Mouse (Mus musculus) liver, embryonic 12.5 days (tissue): ENCODE data around the gene Tctex1d1. TPM values are rescaled to one million over a fixed set of nuclear protein-coding genes. Genes with fewer than 3 reads are reported as not detected.

Experiments used
- ATAC-seq: fragments of 200-750 bp; cut with Nextera tagmentation; 2 replicates; pipeline ENCODE4 v1.8.0; 2017; ENCODE audit warnings: moderate number of reproducible peaks, mild to moderate bottlenecking, moderate library complexity
- H3K27ac ChIP-seq: fragments of 300-500 bp; sonication (generic); 2 replicates; pipeline ENCODE4 v1.5.1; 2016; ENCODE audit warnings: mild to moderate bottlenecking
- H3K27me3 ChIP-seq: fragments of 300-500 bp; sonication (generic); replicated peaks from 2 replicates; pipeline ENCODE4 v1.6.1; 2016; ENCODE audit warnings: mild to moderate bottlenecking, moderate library complexity
- H3K36me3 ChIP-seq: fragments of 300-500 bp; sonication (generic); 2 replicates; pipeline ENCODE4 v1.6.1; 2016; ENCODE audit warnings: mild to moderate bottlenecking, moderate library complexity
- H3K4me1 ChIP-seq: fragments of 300-500 bp; sonication (generic); 2 replicates; pipeline ENCODE4 v1.6.1; 2016
- H3K4me2 ChIP-seq: fragments of 300-500 bp; sonication (generic); 2 replicates; pipeline ENCODE4 v1.6.1; 2016; ENCODE audit warnings: mild to moderate bottlenecking, moderate library complexity
- H3K4me3 ChIP-seq: fragments of 300-500 bp; sonication (generic); 2 replicates; pipeline ENCODE4 v1.5.1; 2016; ENCODE audit warnings: mild to moderate bottlenecking, moderate library complexity
- H3K9ac ChIP-seq: fragments of 300-500 bp; sonication (generic); 2 replicates; pipeline ENCODE4 v1.6.1; 2016; ENCODE audit warnings: mild to moderate bottlenecking, moderate library complexity
- H3K9me3 ChIP-seq: fragments of 300-500 bp; sonication (generic); replicated peaks from 2 replicates; pipeline ENCODE4 v1.6.1; 2016; ENCODE audit warnings: mild to moderate bottlenecking, moderate library complexity
- WGBS: fragments of 180-500 bp; shearing (Covaris S2); methylation state at CpG from one replicate; pipeline ENCODE4 v1.1.7; 2016; ENCODE audit not compliant: insufficient replicate concordance; 5-methylcytosine and 5-hydroxymethylcytosine counted together
- polyA plus RNA-seq: library from polyadenylated mRNA; unstranded; fragments of >200 nt; fragmentation: Nextera tagmentation; extraction: Ambion mirVana; gene quantifications from 2 replicates; pipeline ENCODE4 v1.2.1, GENCODE M21; 2016

Tctex1d1 gene
- polyA plus RNA-seq, 1 experiment from 2014 or later = 0.38 TPM

DNA sequence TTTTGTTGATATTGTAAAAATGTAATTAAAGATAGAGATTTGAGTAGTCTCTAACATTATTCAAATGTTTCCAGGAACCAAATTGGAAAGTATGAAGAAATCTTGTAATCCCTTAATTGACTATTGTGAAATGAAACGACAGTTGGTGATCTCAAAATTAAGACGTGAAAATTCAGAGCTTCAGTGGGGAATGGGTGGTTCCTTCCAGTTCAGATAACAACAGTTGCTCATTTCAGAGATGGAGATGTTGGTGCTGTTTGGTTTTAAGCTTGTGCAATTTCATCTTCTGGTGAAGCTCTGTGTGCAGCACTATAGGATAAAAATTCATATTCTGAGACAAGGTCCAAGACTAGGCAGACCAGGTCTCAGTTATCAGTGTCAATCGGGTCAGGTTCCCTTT is 6.3 kb upstream of the Tctex1d1 start:
- no peak overlapping the region for H3K9ac ChIP-seq
- H3K27me3 ChIP-seq = no peaks in the 10 kb centered on the region; the same call in 1 of the 2 replicates
- no peaks in the 10 kb centered on the region for H3K4me1 ChIP-seq
- no peak overlapping the region for H3K27ac ChIP-seq
- ATAC-seq = no peak
- no peak overlapping the region for H3K4me2 ChIP-seq
- no peaks in the 10 kb centered on the region for H3K9me3 ChIP-seq
- H3K4me3 ChIP-seq = no peak overlapping the region
- 48% methylated on average over 3 of the region's 3 CpGs for WGBS
- H3K36me3 ChIP-seq = no peaks in the 10 kb centered on the region

DNA sequence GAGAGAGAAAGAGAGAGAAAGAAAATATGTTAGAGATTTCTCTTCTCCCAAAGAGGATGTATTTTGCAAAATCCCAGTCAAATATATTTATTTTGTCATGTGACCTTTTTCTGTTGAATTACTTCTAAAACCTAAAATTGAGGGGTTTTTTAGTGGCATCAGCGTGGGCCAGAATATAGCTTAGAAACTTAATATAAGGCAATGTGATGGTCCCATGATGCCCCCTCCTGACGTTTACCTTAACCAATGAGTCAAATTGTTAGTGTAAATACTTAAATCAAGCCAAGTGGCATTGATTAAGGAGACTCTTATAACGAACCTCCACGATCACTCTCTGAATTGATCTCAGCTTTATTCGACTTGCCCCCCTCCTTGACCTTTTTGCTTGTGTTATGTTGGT is 4.2 kb upstream of the Tctex1d1 start:
- 0 out of 2 replicates have a peak, but pooled peaks cover 4% of the 10 kb centered on the region for H3K4me1 ChIP-seq
- WGBS = 63% methylated on average over 5 of the region's 5 CpGs
- no peak overlapping the region for H3K4me2 ChIP-seq
- H3K9ac ChIP-seq = no peak overlapping the region
- no peak for ATAC-seq
- H3K4me3 ChIP-seq = no peak overlapping the region
- H3K27me3 ChIP-seq = peaks cover 16% of the 10 kb centered on the region
- no peaks in the 10 kb centered on the region for H3K36me3 ChIP-seq
- no peaks in the 10 kb centered on the region for H3K9me3 ChIP-seq
- H3K27ac ChIP-seq = no peak overlapping the region

DNA sequence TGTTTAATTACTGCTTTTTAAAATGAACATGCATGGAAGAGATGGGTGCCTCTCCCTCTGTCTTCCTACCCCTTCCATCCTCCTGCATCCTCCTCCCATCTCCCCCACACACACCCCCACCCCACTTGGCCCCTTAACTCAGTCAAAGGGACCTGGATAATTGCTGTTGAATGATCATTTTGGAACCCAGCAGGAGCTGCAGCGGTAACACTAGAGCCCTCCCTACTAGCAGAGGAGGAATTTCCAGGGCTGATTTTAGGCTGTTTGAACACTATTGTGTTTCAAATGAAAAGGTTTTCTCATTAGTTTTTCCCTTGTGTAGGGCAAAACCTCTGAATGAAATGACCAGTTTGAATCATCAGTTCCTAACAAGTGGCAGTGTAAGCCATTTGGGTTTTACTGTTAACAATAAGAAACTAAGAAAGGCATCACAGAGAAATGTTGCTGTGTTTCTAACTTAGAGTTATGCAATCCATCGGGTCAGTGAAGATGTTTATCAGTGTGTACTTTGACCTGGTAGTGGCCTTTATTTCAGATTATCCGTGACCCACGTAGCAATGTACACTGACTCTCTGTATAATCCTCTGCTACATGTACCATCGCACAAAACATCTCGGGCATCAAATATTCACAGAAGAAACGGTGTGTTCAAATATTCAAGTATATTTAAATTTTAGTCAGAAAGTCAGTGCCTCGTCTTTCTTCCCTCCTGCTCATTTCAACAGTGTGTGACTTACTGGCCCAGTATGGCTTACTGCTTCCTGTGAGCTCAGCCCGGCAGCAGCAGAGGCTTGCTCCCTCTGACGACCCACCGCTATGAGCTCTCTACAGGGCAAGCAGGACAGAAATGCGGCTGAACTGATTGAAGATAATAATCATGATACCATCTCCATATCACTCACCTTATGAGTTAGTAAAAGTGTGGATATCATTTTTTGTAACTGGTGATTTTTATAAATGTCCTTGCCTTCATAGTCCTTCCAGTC is 1.8 kb upstream of the Tctex1d1 start:
- H3K36me3 ChIP-seq = no peaks in the 10 kb centered on the region
- no peak overlapping the region for H3K4me3 ChIP-seq
- H3K4me1 ChIP-seq = 0 out of 2 replicates have a peak, but pooled peaks cover 4% of the 10 kb centered on the region
- WGBS = 43% methylated on average over 12 of the region's 12 CpGs
- no peak overlapping the region for H3K4me2 ChIP-seq
- no peak for ATAC-seq
- no peak overlapping the region for H3K27ac ChIP-seq
- peaks cover 28% of the 10 kb centered on the region for H3K27me3 ChIP-seq
- H3K9ac ChIP-seq = no peak overlapping the region
- no peaks in the 10 kb centered on the region for H3K9me3 ChIP-seq

DNA sequence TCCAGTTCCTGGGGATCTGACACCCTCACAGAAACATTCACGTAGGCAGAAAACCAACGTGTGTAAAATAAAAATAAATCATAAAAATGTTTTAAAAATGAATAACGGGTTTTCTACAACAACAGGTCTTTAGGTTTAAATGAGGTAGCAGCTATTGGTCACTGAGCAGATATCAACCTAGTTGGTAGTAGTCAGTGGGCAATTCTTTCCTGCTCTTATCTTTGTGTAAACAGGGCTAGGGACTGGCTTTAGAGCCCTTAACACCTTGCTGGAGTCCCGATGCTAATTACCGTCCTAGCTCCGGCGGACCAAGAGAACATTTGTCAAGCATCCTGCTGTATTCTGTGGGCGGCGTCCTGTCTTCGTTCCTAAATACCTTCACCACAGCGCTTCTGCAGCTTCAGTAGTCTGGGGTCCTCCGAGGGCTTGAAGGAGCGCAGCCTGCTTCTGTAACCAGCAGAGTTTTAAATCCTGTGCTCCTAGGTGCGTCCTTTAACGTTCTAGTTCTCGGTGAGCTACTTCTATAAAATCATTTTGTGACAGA is 556 bp upstream of the Tctex1d1 start:
- Histone ChIP-seq H3K4me2 (peak overlapping the region; percentile 46), H3K36me3 (no peaks in the 10 kb centered on the region), H3K4me1 (0 out of 2 replicates have a peak, but pooled peaks cover 4% of the 10 kb centered on the region), H3K27ac (no peak overlapping the region), H3K9ac (no peak overlapping the region), H3K9me3 (no peaks in the 10 kb centered on the region), H3K27me3 (peaks cover 28% of the 10 kb centered on the region), H3K4me3 (no peak overlapping the region)
- ATAC-seq = no peak
- WGBS = 11% methylated on average over 16 of the region's 16 CpGs

DNA sequence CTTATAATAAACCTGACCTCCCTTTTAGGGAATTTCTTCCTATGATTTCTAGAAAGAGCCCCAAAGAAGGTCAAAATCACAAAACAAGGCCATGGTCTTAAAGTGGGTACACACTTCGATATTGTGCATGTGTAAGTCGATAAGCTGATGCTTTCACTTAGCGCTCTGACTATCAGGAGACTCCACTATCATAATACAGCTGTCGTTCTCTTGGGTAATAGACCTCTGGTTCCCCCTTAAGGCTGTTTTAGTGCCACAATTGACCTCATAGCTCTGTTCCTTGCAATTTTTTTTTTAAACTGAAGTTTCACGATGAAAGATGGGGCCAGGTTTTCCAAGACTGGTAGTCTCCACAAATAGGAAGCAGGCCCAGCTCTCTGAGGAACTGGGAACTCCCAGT is 979 bp downstream of the Tctex1d1 start:
- H3K4me2 ChIP-seq = peak overlapping the region; percentile 54
- H3K27ac ChIP-seq = no peak overlapping the region
- 0 out of 2 replicates have a peak, but pooled peaks cover 4% of the 10 kb centered on the region for H3K4me1 ChIP-seq
- ATAC-seq = no peak
- no peak overlapping the region; the same call in 1 of the 2 replicates for H3K4me3 ChIP-seq
- WGBS = 41% methylated on average over 5 of the region's 5 CpGs
- peaks cover 28% of the 10 kb centered on the region for H3K27me3 ChIP-seq
- H3K9ac ChIP-seq = no peak overlapping the region
- no peaks in the 10 kb centered on the region for H3K9me3 ChIP-seq
- no peaks in the 10 kb centered on the region for H3K36me3 ChIP-seq

DNA sequence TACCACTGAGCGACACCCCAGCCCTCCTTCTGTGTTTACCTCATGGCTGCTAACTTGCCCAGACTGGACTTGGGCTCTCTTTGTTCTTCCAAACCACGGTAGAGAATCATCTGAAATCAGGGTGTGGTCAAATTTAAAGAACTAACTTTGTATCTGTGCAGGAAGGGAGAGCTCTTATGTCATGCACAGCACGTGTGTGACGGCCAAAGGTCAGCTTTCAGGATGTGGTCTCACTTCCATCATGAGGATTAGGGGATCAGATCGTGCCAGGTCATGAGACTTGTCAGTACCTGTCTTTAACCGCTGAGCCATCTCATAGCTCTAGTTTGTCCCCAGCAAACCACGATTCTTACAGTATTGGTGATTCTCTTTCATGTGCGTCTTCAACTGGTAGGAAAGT is 3.3 kb downstream of the Tctex1d1 start:
- H3K36me3 ChIP-seq = no peaks in the 10 kb centered on the region
- no peak overlapping the region for H3K27ac ChIP-seq
- no peak overlapping the region for H3K4me2 ChIP-seq
- 47% methylated on average over 8 of the region's 8 CpGs for WGBS
- peaks cover 28% of the 10 kb centered on the region for H3K27me3 ChIP-seq
- ATAC-seq = no peak
- H3K4me3 ChIP-seq = no peak overlapping the region
- no peak overlapping the region for H3K9ac ChIP-seq
- 0 out of 2 replicates have a peak, but pooled peaks cover 4% of the 10 kb centered on the region for H3K4me1 ChIP-seq
- H3K9me3 ChIP-seq = no peaks in the 10 kb centered on the region

DNA sequence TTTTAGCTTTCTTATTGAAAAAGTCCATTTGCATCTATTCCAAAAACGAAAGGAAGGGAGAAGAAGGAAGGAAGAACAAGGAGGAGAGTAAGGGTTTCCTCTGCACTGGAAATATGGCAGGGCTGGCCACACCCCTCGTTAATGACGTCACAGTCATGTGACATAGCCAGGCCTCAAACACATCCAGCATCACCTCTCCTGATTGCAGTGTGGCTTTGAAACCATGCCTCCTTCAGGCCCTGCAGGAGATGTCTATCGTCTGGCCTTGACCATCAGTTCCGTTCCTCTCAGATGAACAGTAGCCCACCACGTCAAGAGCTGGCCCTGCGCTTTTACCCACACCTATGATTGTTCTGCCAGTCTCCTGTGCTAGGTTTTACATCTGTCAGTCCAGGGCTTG is 7.8 kb downstream of the Tctex1d1 start:
- 59% methylated on average over 7 of the region's 7 CpGs for WGBS
- no peak for ATAC-seq
- no peak overlapping the region for H3K4me3 ChIP-seq

DNA sequence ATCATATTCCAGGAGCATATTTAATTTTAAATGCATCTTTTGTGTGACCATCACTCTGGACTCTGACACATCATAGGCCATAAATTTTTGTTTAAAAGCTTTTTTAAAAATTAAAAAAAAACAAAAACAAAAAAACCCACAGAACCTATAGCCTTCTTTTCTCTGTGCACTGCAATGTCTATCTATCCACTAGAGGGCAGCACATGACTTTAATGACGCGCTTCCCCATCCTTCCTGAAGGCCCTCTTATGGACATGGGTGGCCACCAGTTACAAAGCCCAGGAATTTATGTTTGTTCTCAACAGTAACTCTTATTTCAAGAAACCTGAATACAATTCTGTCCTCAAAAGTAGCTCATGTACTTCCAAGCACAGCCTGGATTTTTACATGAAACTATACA is 8.5 kb downstream of the Tctex1d1 start:
- Histone ChIP-seq H3K27ac (no peak overlapping the region), H3K4me2 (no peak overlapping the region), H3K36me3 (no peaks in the 10 kb centered on the region), H3K4me3 (no peak overlapping the region), H3K4me1 (no peaks in the 10 kb centered on the region), H3K9me3 (no peaks in the 10 kb centered on the region), H3K27me3 (no peaks in the 10 kb centered on the region; the same call in 1 of the 2 replicates), H3K9ac (no peak overlapping the region)
- whole genome bisulfite sequencing = 5% methylated on average over 2 of the region's 2 CpGs
- no peak for ATAC-seq

More for the DNA sequence above, 7.8 kb downstream of the Tctex1d1 start:
- Histone ChIP-seq H3K36me3 (no peaks in the 10 kb centered on the region), H3K9ac (no peak overlapping the region), H3K4me1 (no peaks in the 10 kb centered on the region), H3K9me3 (no peaks in the 10 kb centered on the region), H3K27ac (no peak overlapping the region), H3K4me2 (no peak overlapping the region), H3K27me3 (no peaks in the 10 kb centered on the region; the same call in 1 of the 2 replicates)

DNA sequence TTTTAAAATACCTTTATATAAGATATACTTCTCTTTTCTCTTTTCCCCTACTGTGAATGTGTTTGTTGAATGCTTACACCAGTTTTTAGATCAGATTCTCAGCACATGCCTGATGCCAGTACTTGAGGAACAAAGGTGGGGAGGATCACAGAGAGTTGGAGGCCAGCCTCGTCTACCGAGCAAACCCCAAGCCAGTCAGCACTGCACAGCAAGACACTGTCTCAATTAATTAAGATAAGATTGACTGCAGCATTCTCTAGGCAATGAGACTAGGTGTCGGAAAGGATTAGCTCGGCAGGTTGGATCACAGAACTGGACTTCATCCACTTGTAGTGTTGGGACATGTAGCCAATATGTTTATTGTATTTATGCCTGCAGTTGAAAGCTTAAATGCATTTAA is 8.9 kb downstream of the Tctex1d1 start:
- no peak overlapping the region for H3K27ac ChIP-seq
- no peaks in the 10 kb centered on the region for H3K4me1 ChIP-seq
- H3K4me2 ChIP-seq = no peak overlapping the region
- no peak overlapping the region for H3K4me3 ChIP-seq
- WGBS = 61% methylated on average over 4 of the region's 4 CpGs
- no peaks in the 10 kb centered on the region; the same call in 1 of the 2 replicates for H3K27me3 ChIP-seq
- no peak for ATAC-seq
- H3K9ac ChIP-seq = no peak overlapping the region
- H3K9me3 ChIP-seq = no peaks in the 10 kb centered on the region
- no peaks in the 10 kb centered on the region for H3K36me3 ChIP-seq

DNA sequence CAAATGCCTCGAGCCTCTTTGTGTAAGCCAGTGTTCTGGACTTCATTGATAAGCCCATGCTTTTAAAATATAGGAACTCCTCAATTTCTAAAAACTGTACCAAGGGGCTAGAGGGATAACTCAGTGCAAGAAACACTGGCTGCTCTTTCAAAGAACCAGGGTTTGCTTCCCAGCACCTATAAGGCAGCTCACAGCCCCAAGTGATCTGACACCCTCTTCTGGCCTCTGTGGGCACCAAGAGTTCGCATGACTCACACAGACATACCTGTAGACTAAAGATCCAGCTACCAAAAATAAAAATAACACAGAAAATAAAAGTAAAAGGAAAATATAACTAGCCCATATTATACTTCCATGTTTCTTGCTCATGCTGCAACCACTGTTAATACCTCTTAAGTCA is 9.3 kb downstream of the Tctex1d1 start:
- Histone ChIP-seq H3K4me2 (no peak overlapping the region), H3K36me3 (no peaks in the 10 kb centered on the region), H3K27ac (no peak overlapping the region), H3K9ac (no peak overlapping the region), H3K9me3 (no peaks in the 10 kb centered on the region), H3K4me1 (no peaks in the 10 kb centered on the region), H3K4me3 (no peak overlapping the region), H3K27me3 (no peaks in the 10 kb centered on the region; the same call in 1 of the 2 replicates)
- ATAC-seq = no peak
- 39% methylated on average over 2 of the region's 2 CpGs for WGBS

DNA sequence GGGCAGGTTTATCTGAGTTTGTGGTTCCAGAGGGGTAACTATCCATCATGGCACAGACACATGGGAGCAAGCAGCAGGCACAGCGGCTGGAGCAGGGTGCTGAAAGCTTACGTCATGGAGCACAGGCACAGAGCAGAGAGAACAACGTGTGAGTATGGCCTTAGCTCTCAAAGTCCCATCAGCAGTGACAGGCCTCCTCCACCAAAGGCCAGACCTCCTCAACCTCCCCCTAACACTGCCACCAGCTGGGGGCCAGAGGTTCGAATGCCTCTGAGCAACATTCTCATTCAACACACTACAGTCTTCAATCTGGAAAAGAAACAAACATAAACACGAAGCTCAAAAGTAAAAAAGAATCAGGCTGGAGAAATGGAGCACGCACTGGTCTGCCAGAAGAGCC is 10.1 kb downstream of the Tctex1d1 start:
- 66% methylated on average over 6 of the region's 6 CpGs for WGBS
- Histone ChIP-seq H3K36me3 (no peaks in the 10 kb centered on the region), H3K4me1 (no peaks in the 10 kb centered on the region), H3K27me3 (no peaks in the 10 kb centered on the region; the same call in 1 of the 2 replicates), H3K4me3 (no peak overlapping the region), H3K27ac (no peak overlapping the region), H3K9ac (no peak overlapping the region), H3K4me2 (no peak overlapping the region), H3K9me3 (no peaks in the 10 kb centered on the region)
- ATAC-seq = no peak

DNA sequence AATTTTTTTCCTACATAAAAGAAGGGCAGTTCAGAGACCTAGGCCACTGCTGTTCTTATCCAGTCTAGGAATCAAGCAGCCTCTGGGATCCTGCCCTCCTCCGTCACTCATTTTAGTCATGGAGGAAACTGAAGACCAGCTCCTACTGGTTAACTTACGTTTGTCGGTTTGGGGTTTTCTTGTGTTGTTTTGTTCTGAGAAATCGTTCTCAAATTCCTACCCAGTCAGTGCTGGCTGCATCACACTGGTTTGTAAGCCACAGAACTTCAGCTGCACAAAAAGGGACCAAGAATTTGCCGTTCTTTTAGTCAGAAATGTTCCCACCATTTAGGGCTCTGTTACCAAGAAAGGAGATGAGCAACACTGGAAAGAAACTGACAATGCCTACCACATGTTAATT is 11.0 kb downstream of the Tctex1d1 start:
- Histone ChIP-seq H3K9me3 (no peaks in the 10 kb centered on the region), H3K9ac (no peak overlapping the region), H3K27ac (no peak overlapping the region), H3K36me3 (no peaks in the 10 kb centered on the region), H3K27me3 (no peaks in the 10 kb centered on the region), H3K4me3 (no peak overlapping the region), H3K4me2 (no peak overlapping the region), H3K4me1 (no peaks in the 10 kb centered on the region)
- 65% methylated on average over 5 of the region's 5 CpGs for WGBS
- no peak for ATAC-seq
